Mouse (Mus musculus) kidney, embryonic 14.5 days (tissue): ENCODE measurements around the gene Atxn1. TPM values are rescaled to one million over a fixed set of nuclear protein-coding genes. Genes with fewer than 3 reads are reported as not detected.

Experiments used
- ATAC-seq: fragments of 200-750 bp; cut with Nextera tagmentation; 2 replicates; pipeline ENCODE4 v1.8.0; 2017; ENCODE audit warnings: moderate number of reproducible peaks, mild to moderate bottlenecking, moderate TSS enrichment, moderate library complexity; ENCODE audit not compliant: low FRiP score, low TSS enrichment
- H3K27ac ChIP-seq: fragments of 300-500 bp; sonication (generic); 2 replicates; pipeline ENCODE4 v1.5.1; 2014; ENCODE audit warnings: low read depth, mild to moderate bottlenecking, low read length, moderate library complexity, mixed read lengths
- H3K27me3 ChIP-seq: fragments of 300-500 bp; sonication (generic); 2 replicates; pipeline ENCODE4 v1.6.1; 2014; ENCODE audit warnings: mild to moderate bottlenecking, low read length; ENCODE audit not compliant: control insufficient read depth, insufficient read depth
- H3K36me3 ChIP-seq: fragments of 300-500 bp; sonication (generic); 2 replicates; pipeline ENCODE4 v1.6.1; 2014; ENCODE audit warnings: low read length, mixed read lengths; ENCODE audit not compliant: control insufficient read depth, insufficient read depth
- H3K4me1 ChIP-seq: fragments of 300-500 bp; sonication (generic); 2 replicates; pipeline ENCODE4 v1.6.1; 2014; ENCODE audit warnings: low read length, mixed read lengths; ENCODE audit not compliant: control insufficient read depth, insufficient read depth
- H3K4me2 ChIP-seq: fragments of 300-500 bp; sonication (generic); replicated peaks from 2 replicates; pipeline ENCODE4 v1.6.1; 2014; ENCODE audit warnings: low read depth, mild to moderate bottlenecking, low read length
- H3K4me3 ChIP-seq: fragments of 300-500 bp; sonication (generic); 2 replicates; pipeline ENCODE4 v1.5.1; 2014; ENCODE audit warnings: mild to moderate bottlenecking, low read length
- H3K9ac ChIP-seq: fragments of 300-500 bp; sonication (generic); 2 replicates; pipeline ENCODE4 v1.6.1; 2014; ENCODE audit warnings: low read depth, mild to moderate bottlenecking, low read length, moderate library complexity
- H3K9me3 ChIP-seq: fragments of 300-500 bp; sonication (generic); 2 replicates; pipeline ENCODE4 v1.6.1; 2016; ENCODE audit warnings: low read length; ENCODE audit not compliant: control insufficient read depth
- WGBS: fragments of 180-500 bp; shearing (Covaris S2); extraction: QIAGEN DNeasy Blood & Tissue Kit; methylation state at CpG from one replicate; pipeline ENCODE4 v1.1.7; 2014; 5-methylcytosine and 5-hydroxymethylcytosine counted together
- polyA plus RNA-seq: library from polyadenylated mRNA; unstranded; fragments of >200 nt; fragmentation: Nextera tagmentation; extraction: Ambion mirVana; gene quantifications from 2 replicates; pipeline ENCODE4 v1.2.1, GENCODE M21; 2014

Gene Atxn1
- polyA plus RNA-seq, 1 experiment from 2014 or later, result 4.0 TPM

GRCm38 (mm10) chr13:45546946-45547345 is 417.9 kb downstream of the Atxn1 start:
- no peaks in the 10 kb centered on the region for H3K27me3 ChIP-seq
- H3K36me3 ChIP-seq, result no peaks in the 10 kb centered on the region
- H3K4me2 ChIP-seq, result no peak overlapping the region
- no peaks in the 10 kb centered on the region for H3K9me3 ChIP-seq
- H3K27ac ChIP-seq, result no peak overlapping the region
- no peak overlapping the region for H3K9ac ChIP-seq
- 88% methylated on average over 4 of the region's 4 CpGs for WGBS
- no peaks in the 10 kb centered on the region for H3K4me1 ChIP-seq
- H3K4me3 ChIP-seq, result no peak overlapping the region
- no peak for ATAC-seq

- Histone ChIP-seq H3K9ac (no peak overlapping the region), H3K36me3 (no peaks in the 10 kb centered on the region), H3K27me3 (no peaks in the 10 kb centered on the region), H3K4me1 (no peaks in the 10 kb centered on the region), H3K4me2 (no peak overlapping the region), H3K4me3 (no peak overlapping the region), H3K27ac (no peak overlapping the region), H3K9me3 (no peaks in the 10 kb centered on the region)
- ATAC-seq, result no peak
- WGBS, result 82% methylated on average over 13 of the region's 13 CpGs
These were observed 418.8 kb downstream of the Atxn1 start for GRCm38 (mm10) chr13:45545974-45546373.

GRCm38 (mm10) chr13:45539205-45539568 is 425.6 kb downstream of the Atxn1 start:
- Histone ChIP-seq H3K4me2 (peak overlapping the region; percentile 70), H3K9me3 (no peaks in the 10 kb centered on the region), H3K4me1 (peaks cover under 1% of the 10 kb centered on the region; the same call in 1 of the 2 replicates), H3K27ac (no peak overlapping the region; the same call in 1 of the 2 replicates), H3K9ac (peak overlapping the region; percentile 55; the same call in 1 of the 2 replicates), H3K4me3 (peak overlapping the region; percentile 32), H3K27me3 (no peaks in the 10 kb centered on the region), H3K36me3 (no peaks in the 10 kb centered on the region)
- ATAC-seq, result peak; percentile 92
- WGBS, result 9% methylated on average over 10 of the region's 10 CpGs

- H3K27ac ChIP-seq, result no peak overlapping the region; the same call in 1 of the 2 replicates
These were observed 426.1 kb downstream of the Atxn1 start for GRCm38 (mm10) chr13:45538532-45539204.

GRCm38 (mm10) chr13:45538091-45538490 is 426.7 kb downstream of the Atxn1 start:
- no peak overlapping the region for H3K4me3 ChIP-seq
- peaks cover 4% of the 10 kb centered on the region; the same call in 1 of the 2 replicates for H3K4me1 ChIP-seq
- no peak overlapping the region for H3K9ac ChIP-seq
- no peaks in the 10 kb centered on the region for H3K27me3 ChIP-seq
- H3K27ac ChIP-seq, result no peak overlapping the region
- no peak for ATAC-seq
- H3K4me2 ChIP-seq, result no peak overlapping the region
- no peaks in the 10 kb centered on the region for H3K36me3 ChIP-seq
- H3K9me3 ChIP-seq, result no peaks in the 10 kb centered on the region
- WGBS, result 81% methylated on average over 9 of the region's 9 CpGs

More at GRCm38 (mm10) chr13:45538532-45539204, 426.1 kb downstream of the Atxn1 start:
- Histone ChIP-seq H3K27me3 (no peaks in the 10 kb centered on the region), H3K9me3 (no peaks in the 10 kb centered on the region), H3K4me3 (peak overlapping the region; percentile 32), H3K36me3 (no peaks in the 10 kb centered on the region), H3K4me1 (peaks cover 4% of the 10 kb centered on the region; the same call in 1 of the 2 replicates), H3K9ac (peak overlapping the region; percentile 55; the same call in 1 of the 2 replicates), H3K4me2 (peak overlapping the region; percentile 70)
- 28% methylated on average over 10 of the region's 10 CpGs for WGBS
- ATAC-seq, result peak; percentile 88

GRCm38 (mm10) chr13:45537110-45537509 is 427.7 kb downstream of the Atxn1 start:
- WGBS, result 84% methylated on average over 9 of the region's 9 CpGs
- Histone ChIP-seq H3K4me2 (no peak overlapping the region), H3K27me3 (no peaks in the 10 kb centered on the region), H3K36me3 (no peaks in the 10 kb centered on the region), H3K9me3 (no peaks in the 10 kb centered on the region), H3K4me3 (no peak overlapping the region), H3K9ac (no peak overlapping the region), H3K27ac (no peak overlapping the region), H3K4me1 (peaks cover 4% of the 10 kb centered on the region; the same call in 1 of the 2 replicates)
- ATAC-seq, result no peak

- no peak overlapping the region for H3K27ac ChIP-seq
- WGBS, result 89% methylated on average over 9 of the region's 9 CpGs
These were observed 428.9 kb downstream of the Atxn1 start for GRCm38 (mm10) chr13:45535731-45536453.

GRCm38 (mm10) chr13:45530754-45531153 is 434.1 kb downstream of the Atxn1 start:
- Histone ChIP-seq H3K27ac (peak overlapping the region; percentile 88), H3K4me3 (no peak overlapping the region), H3K9me3 (no peaks in the 10 kb centered on the region), H3K27me3 (no peaks in the 10 kb centered on the region), H3K9ac (no peak overlapping the region; the same call in 1 of the 2 replicates), H3K4me2 (no peak overlapping the region), H3K4me1 (peaks cover 40% of the 10 kb centered on the region), H3K36me3 (no peaks in the 10 kb centered on the region)
- peak; percentile 68 for ATAC-seq
- WGBS, result 14% methylated on average over 6 of the region's 6 CpGs

More at GRCm38 (mm10) chr13:45535731-45536453, 428.9 kb downstream of the Atxn1 start:
- Histone ChIP-seq H3K9me3 (no peaks in the 10 kb centered on the region), H3K4me3 (no peak overlapping the region), H3K27me3 (no peaks in the 10 kb centered on the region), H3K9ac (no peak overlapping the region), H3K4me2 (no peak overlapping the region), H3K36me3 (no peaks in the 10 kb centered on the region), H3K4me1 (peaks cover 12% of the 10 kb centered on the region)
- ATAC-seq, result no peak

GRCm38 (mm10) chr13:45528787-45529186 is 436.0 kb downstream of the Atxn1 start:
- WGBS, result 78% methylated on average over 4 of the region's 4 CpGs
- H3K4me1 ChIP-seq, result peaks cover 36% of the 10 kb centered on the region
- ATAC-seq, result no peak

More at GRCm38 (mm10) chr13:45528787-45529186, 436.0 kb downstream of the Atxn1 start:
- H3K27ac ChIP-seq, result no peak overlapping the region
- H3K27me3 ChIP-seq, result no peaks in the 10 kb centered on the region
- H3K9me3 ChIP-seq, result no peaks in the 10 kb centered on the region
- H3K36me3 ChIP-seq, result no peaks in the 10 kb centered on the region
- H3K4me2 ChIP-seq, result no peak overlapping the region
- H3K9ac ChIP-seq, result no peak overlapping the region
- H3K4me3 ChIP-seq, result no peak overlapping the region
